Mouse (Mus musculus) right cerebral cortex, postnatal 36 days (tissue): ENCODE data around the gene Six4.
"Not testable (repeated sequence)": the region's sequence is repeated elsewhere in the genome, so short reads cannot be mapped to it uniquely, and the experiment has no call there.

Experiments
- DNase-seq, 2 experiments: peaks; one replicate each; pipeline ENCODE4 v3.0.0; 2022; ENCODE audit warnings: low spot score in 2 of 2, mixed read lengths in 1 of 2

Gene Six4

DNA sequence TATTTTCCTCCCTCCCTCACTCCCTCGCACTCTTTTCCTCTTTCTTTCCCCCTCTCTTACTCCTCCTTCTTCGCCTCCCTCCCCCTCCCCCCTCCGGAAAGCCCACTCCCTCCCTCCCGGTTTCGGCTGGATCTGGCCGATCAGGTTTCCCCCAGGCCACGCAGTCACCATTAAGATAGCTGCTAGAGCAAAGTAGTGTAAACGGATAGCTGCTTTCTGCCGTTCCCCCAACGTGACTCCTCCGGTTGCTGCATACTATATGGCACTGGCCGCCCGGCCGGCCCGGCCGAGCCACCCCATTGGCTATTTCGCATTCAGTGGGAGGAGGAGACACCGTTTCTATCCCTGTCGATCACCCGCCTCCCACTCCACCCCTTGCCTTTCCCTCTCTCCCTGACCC lies at the start of gene Six4:
Gene Six4 (minus strand): TSS at position 261 of the 400 bp plus-strand sequence.
- DNase-seq: peak in 1 of 2 experiments; percentile 36

DNA sequence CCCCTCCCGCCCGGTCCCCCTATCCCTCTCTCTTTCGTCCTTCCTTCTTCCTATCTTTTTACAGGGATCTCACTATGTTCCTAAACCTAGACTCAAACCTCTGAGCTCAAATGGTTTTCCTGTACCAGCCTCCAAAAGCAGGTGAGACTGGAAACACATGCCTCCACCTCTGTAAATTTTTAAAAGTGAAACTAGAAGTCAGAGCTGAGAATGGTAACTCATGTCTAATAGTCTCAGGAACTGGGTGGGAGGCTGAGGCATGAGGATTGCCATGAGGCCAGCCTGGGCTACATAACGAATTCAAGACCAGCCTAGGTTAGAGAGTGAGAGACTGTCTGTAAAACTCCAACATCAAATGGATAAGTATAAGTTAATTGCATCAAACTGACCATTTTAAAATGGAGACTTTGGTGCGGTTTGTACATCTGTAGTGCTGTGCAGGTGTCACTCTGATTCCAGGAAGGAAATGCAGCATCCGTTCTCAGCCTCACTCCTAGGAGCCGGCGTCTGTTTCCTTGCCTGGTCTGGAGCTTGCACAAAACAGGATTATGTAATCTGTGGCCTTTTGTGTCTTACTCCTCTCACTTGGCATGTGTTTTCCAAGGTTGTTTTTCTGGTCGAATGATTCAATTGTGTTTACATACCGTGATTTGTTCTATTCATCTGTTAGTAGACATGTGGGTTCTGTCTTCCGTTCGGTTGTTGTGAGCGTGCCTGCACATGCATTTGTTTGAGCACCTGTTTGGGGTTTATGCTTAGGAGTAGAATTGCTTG lies 49.3 kb upstream of the Six4 start:
- no peak for DNase-seq

DNA sequence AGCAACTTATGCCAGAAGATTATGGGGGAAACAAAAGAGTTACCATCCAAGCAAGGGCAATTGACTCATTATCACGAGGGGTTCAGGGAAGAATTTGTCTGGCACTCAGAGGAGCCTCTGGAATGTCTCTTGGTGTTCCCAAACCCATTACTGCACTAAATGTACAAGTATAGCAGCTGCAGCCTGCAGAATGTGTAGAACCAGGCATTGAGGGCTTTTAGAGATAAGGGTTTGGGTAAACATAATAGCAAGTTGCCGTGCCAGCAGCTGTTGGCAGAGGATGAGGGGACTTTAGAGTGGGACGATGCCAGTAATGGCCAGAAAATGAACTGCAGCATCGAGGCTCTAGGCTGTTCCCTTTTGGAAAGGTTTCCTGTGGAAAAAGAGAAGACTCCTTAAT lies 47.1 kb upstream of the Six4 start:
- no peak for DNase-seq

DNA sequence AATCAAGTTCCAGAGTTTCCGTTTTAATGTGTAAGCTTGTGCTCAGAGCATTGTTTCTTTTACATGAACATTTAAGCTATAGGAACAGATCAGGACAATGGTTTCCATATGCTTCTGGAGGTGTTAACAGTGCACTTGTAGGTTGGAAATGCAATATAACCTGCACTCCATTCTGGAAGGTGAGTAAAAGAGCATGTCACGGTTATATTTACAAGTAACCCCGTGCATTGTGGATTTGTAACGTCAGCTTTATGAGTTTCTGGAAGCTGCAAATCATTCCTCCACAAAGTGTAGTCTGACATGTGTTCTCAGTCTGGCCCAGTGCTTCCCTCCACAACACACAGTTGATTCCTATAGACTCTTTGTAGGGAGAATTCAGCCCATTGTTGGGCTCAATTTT lies 40.9 kb upstream of the Six4 start:
- no peak for DNase-seq

DNA sequence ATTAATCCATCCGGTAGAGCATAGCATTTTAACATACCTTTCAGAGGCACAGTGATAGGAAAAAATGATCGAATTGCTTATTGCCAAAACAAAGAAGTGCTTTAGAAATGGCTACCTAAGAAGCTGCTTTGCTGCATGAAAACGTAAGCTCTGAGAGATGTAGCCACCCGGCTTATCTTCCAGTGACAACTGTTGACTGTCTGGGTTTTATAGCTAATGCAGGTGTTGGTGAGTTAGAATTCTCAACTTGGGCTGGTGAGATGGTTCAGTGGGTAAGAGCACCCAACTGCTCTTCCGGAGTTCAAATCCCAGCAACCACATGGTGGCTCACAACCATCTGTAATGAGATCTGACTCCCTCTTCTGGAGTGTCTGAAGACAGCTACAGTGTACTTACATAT lies 37.8 kb upstream of the Six4 start:
- DNase-seq: not testable (repeated sequence)

DNA sequence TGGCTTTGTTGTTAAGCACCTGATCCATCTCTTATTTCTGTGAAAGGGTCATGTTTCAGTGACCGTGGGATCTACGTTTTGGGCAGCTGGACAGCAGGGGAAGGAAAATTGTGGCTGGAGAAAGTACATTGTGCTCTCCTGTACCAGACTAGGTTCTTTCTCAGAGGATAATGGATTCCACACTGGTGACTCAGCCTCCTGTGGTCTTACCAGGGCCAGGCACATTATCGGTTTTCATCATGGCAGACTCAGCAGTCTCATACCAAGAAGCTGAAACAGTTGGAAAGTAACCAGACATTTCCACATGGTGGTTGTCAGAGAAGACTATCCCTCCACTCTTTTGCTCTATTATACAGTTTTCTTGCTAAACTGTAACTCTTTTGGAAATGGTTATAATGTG lies 34.0 kb upstream of the Six4 start:
- no peak for DNase-seq

DNA sequence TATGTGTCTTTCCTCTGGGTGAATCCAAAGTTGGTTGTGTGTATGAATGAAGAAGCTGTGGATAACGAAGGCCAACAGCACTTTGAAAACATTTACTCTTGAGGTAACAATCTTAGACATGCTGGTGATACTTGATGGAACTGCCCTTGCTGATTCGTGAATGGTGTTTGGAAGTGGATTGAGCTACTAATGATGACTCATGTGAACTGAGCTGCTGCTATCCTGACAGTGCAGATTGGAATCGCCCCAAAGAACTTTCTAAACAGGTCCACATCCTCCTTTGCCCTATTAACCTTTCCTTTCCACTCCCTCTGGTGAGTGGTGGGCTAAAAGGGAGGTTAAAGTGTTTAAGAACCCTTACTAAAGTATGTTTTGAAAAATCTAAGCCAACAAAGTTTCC lies 27.5 kb upstream of the Six4 start:
- no peak for DNase-seq

DNA sequence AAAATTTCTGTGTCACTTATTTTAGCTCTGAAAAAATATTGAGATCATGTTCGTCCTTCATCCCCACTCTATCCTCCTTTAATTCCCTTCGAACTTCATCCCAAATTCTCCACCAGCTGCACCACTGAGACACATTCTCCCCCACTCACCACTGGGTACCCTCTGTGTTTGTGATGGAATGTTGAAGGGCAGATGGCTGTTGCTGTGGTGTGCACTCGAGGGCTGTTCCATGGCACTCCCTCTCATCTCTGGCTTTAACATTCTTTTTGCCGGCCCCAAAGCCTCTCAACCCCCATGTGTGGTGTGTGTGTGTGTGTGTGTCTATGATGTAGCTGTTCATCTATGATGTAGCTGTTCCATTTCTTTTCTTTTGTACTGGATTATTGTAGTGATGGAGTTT lies 12.0 kb upstream of the Six4 start:
- no peak for DNase-seq

DNA sequence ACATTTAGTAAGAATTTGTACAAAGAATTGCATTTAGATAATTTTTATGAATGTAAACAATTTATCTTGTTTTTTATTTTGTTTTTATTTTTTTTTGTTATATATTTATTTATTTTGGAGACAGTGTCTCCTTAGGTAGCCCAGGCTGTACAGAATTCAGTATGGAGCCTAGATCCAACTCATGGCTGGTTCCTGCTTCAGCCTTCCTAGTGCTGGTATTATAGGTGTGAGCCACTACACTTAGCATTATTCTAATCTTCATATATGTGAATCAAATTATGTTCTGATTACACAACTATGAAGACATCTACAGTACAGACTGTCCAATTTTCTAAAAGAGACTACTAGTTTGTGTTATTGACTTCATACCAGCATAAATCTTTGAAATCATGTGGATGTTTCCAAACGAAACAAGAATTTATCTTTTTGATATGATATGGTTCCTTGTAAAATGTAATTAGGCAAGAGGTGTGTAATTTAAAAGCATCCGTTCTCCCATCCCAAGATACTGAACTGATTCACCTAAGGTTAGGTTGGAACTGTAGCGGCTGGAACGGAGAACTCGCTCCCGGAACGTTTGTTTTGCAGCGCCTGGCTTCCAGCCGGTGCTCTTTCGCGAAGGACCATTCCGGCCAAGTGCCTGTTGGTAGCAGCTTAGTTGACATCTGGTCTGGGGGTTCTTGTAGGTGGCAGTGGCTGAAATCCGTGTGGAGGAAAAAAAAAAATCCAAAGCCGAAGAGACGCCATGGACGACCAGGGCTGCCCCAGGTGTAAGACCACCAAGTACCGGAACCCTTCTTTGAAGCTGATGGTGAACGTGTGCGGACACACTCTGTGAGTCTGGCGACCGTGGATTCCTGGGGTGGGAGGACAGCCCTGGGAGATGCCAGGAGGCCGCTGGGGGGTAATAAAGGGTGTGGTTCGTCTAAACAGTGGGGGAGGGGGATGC lies 10.1 kb upstream of the Six4 start, which contains the start of gene Mnat1:
Gene Mnat1 (plus strand): TSS at position 625 of the 949 bp plus-strand sequence.
- peak; percentile 42 to 46 for DNase-seq

DNA sequence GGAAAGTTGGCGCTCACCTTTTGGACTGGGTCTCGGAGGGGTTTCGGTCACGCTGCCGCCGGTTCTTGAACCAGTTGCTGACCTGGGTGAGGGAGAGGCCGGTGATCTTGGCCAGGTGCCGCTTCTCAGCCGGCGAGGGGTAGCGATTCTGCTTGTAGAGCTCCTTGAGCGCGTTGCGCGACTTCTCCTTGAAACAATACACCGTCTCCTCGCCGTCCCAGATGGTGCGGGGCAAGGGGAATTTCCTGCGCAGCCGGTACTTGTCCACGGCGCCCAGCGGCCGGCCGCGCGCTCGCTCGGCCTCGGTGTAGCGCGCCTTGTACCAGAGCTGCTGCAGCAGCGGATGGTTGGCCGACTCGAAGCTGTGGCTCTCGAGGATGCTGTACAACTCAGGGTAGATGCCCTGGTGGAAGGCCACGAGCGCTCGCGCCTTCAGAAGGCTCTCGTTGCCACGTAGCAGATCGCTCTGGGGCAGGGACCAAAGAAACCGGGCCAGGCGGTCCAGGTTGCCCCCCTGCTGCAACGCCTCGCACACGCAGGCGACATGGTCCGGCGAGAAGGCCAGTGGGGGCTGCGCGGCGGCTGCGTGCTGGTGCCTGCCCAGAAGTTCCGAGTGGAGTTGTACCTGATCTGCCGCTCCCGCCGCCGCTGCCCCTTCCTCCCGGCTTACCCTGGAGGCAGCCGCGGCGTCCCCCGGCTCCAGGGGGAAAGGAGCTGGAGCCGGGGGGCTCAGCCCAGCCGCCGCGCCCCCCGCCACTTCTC lies 749 bp downstream of the Six4 start:
- no peak for DNase-seq

DNA sequence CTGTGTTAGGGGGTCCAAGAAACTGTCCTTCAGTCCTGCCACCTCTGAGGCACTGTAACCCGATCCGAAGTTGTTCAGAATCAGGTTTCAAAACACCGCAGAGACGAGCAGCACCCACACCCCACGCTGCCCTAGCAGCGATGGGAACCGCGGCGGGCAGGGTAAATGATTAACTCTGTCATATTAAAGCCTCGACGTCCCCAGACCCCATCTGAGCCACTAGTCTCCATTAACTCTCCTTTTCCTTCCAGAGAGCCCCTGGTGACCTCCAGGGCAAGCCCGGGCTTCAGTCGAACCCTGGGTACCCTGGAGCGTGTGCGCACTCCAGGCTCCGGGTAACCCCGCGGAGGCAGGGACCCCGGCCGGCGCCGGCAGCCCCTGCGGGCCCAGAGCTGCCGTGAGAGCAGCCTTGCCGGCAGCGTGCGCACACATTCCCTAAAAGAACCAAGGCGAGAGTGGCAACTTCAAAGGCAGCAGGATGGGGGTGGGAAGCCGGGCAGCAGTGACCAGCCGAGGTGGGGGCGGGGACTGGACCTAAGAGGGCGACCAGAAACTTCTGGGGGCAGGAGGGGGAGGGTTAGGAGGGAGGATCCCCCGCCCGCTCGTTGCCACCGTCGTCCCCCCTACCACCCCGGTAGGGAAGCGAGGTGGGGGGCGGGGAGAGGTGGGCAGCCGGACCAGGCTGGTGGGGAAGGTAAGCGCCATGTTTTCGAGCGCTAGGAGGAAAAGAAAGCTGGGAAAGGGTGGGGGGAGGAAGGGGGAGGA lies 1.5 kb downstream of the Six4 start:
- no peak for DNase-seq

DNA sequence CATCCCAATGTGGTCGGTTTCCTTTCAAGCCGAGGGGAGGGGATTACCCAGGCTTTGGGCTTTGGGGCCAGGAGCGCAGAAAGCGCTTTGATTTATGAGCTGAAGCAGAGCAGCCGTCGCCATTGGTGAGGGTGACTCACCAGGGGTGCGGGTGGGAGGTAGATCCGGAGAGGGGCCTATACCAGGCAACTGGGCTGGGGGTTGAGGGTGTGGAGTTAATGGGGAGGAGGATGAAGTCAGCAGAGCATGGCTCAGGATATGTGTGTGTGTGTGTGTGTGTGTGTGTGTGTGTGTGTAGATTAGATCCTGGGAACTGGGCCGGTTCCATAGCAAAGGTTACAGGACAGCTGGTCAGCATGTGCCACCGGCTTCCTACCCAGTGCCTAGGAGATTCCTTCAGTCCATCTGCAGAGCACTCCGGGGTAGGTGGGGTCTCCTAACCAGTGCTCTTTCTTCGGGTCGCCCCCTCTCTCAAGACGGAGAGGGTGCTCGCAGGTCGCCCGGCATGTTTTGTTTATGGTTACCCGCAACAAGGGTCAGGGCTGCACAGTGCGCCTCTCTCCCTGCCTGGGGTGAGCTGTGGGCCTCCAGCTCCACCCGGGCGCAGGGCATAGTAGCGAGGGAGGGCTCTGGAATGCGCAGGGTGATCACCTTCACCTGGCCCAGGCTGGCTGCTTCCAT lies 2.7 kb downstream of the Six4 start:
- no peak for DNase-seq

DNA sequence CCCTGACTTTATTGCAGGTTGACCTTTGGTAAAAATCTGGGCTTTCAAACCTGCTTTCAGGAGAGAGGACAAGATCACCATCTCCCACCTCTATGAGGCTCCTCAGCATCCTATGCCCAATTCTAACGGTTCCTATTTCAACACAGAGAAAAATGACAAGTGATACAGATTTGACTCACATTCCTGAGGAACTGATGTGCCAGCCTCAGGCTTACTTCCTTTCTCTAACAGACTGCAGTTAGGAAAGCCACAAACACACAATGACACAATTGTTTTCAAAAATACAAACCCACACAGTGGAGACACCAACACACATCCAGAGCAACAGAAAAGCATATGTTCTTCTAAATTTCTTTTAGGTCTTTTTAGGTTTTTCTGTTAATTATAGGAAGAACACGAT lies 5.4 kb downstream of the Six4 start:
- DNase-seq: no peak

DNA sequence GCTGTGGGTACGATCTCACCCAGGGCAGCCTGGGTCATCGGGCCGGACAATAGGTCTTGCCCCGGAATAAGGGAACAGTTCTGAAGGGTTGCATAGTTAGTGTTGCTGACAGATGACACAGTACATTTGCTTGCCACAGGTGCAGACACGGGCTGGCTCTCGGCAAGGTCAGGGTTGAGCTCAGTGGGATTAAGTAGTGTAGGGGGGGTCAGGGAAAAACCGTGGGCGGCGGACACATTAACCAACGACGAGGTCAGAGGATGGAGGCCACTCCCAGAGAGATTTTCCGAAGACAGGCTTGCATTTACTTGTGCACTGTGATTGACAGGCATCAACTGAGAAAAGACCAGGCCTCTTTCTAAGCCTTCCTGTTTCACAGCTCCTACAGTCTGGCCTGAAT lies 9.5 kb downstream of the Six4 start:
- DNase-seq: no peak

DNA sequence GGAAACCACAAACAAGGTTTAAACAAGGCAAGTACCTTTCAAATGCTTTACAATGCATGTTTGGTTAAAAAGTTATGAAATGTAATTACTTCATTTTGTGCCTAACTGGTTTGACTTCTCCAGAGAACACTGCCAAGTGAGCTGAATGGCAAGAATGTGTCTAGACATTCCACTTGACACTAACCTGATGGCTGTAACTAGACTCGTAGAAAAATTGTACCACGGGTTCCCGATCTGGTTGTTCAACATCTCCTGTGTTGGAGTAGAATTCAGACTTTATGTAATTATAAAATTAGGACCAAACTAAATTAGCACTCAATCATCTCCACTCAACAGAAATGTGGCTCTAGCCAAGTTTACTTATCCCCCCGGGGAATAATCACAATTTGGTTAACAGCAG lies 14.7 kb downstream of the Six4 start:
- no peak for DNase-seq

DNA sequence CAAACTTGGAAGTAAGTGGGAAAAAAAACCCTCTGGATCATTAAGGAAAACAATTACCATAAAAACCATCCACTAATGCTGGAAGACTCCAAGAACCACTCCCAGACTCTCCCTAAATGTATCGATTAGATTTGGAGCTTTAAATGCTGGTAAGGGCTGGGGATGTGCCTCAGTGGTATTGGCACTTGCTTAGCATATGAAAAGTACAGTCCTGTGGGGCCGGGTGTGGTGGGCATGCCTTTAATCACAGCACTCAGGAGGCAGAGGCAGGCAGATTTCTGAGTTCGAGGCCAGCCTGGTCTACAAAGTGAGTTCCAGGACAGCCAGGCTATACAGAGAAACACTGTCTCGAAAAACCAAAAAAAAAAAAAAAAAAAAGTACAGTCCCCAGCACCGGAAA lies 17.1 kb downstream of the Six4 start:
- DNase-seq: not testable (repeated sequence)

DNA sequence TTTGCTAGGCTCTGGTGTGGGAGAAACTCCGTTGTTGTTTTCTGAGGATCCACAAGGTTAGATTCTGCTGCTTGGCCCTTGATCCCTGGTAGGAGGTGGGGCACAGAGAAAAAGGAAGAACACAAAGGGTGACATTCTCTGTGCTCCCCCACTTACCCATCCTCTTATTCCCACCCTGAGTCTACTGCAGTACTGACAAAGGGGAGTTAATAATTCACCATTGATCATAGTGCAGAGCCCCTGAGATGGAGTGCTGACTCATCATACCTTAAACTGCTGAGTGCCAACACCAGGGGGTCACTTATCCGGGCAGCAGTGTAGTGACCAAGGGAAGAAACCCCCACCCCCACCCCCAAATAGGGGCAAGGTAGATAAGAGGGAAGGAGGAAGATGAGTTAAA lies 18.7 kb downstream of the Six4 start:
- no peak for DNase-seq

DNA sequence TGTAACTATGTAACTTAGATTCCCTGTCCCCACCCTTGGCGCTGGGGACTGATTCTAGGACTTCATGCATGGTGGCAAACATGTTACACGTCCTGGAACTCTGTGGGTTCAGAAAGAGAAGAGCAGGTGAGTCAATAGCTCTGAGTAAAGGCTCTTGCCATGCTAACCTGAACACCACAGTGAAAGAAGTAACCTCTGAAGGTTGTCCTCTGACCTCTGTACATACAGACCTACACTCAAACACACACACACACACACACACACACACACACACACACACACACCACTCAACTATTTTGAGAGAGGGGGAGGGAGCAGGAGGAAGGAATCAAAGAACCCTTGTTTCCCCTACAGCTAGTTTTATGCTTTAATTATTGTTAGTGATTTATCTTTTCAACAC lies 19.1 kb downstream of the Six4 start:
- DNase-seq: no peak

DNA sequence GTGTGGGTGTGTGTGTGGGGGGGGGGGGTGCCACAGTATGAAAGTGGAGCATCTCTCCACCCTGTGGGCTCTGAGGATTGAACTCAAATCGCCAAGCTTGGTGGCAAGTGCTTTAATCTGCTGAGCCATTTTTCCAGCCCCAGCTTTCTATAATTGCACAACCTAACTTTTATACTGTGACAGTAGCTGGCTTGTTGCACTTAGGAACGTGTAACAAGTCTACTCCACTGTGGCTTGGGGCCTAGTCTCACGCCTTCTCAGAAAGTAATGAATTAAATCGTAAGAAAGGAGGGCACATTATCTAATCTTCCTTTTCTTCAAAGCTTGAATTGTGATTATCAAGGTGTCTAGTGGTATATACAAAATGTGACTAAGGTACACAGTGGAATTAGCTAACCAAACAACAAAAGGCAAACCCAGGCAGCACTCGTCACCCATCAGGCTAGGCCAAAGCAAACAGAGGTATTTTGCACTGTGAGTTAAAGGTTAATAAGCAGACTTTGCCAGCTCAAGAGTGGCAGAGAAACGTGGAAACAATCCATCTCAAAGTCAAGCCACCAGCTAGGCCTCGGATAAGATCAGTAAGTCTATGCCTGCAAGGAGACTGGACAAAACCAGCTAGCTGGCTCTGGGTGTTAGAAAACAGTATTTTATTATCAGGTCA lies 22.5 kb downstream of the Six4 start:
- no peak for DNase-seq

DNA sequence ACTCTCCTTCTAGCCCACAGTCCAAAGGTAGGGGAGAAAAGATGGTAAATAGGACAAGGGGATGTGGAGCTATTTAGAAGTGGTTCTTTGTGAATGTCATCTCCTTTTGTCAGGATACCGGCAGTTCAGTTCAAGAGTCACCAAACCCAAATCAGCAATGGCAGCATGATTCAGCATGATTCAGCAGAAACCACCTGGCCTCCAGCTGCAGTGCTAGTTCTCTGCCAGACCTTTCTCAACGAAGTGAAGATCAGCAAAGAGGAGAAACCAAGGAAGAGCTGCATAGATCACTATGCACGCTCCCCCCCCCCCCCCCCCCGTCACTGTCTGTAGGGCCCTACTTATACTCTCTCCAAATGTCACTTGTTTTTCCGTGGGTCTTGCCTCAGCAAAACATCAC lies 24.3 kb downstream of the Six4 start:
- no peak for DNase-seq
